Mouse (Mus musculus): ENCODE results near the gene Med13. TPM values are rescaled to one million over a fixed set of nuclear protein-coding genes. Genes with fewer than 3 reads are reported as not detected.

Gene Med13
- total RNA-seq (2021) = 10 to 100 TPM; 47.4 to 55.2 TPM
- long read RNA-seq, experiment 1 = 0 reads
- long read RNA-seq, experiment 2 = 0 reads

DNA sequence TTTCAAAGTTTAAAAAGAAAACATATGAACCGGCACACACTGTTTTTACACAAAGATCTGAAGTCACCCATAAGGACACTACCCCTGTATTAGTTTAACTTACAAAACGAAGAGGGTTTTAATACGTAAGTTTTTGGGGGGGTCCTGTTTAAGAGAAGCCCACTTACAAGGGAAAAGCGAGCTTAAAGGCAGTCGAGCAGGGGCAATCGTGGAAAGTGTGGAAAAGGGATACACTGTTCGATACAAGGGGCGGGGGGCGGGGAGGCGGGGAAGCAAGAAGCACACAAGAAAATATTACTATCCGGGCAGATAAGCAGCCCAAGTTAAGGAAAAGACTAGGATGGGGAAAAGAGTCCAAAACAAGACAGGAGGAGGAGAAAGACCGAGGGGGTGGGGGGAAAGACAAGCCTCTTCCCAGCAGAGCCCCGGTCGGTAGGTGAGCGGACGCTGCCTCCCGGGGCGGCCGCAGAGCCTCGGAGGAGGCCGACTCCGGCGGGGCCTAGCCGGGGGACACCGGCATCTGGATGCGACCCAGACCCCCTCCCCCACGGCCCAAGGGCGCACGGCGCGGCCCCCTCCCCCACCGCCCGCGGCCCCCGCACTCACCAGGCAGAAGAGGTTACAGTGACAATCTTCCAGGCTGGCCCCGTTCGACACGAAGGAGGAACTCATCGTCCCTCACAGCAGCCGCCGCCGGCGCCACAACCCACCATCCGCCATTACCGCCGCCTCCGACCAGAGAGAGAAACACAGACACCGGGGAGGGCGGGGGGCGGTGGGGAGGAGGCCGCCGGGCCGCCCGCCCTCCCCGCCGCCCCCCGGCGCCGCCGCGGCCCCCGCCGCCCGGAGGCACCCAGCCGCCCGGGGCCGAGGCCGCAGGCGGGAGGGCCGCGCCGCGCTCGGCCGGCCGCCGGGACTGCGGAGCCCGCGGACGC lies at the start of gene Med13:
TSS of gene Med13 (minus strand) at position 749 of the 935 bp plus-strand sequence.
- DNase-seq = peak; percentile 52 to 75

- no peak for DNase-seq
These were observed 47.2 kb upstream of the Med13 start for GRCm38 (mm10) chr11:86404590-86404989.

DNA sequence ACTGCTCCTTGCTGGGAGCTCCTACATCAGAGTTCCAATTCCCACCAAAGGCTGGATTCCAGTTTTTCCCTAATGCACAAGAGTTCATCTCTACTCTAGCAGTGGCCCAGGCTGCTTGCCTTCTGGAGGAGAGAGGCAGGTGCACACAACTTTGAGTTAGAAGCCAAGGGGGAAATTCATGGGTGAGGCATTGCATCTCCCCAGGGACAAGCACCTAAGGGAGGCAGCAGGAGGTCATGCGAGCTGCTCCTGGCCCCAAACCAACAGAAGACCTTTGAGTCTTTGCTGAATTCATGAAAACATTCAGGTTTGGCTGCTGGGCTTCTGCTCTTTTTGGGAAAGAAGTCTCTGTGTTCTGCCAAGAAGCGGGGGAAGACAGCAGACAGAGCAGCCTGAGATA lies 46.4 kb upstream of the Med13 start:
- DNase-seq = no peak

DNA sequence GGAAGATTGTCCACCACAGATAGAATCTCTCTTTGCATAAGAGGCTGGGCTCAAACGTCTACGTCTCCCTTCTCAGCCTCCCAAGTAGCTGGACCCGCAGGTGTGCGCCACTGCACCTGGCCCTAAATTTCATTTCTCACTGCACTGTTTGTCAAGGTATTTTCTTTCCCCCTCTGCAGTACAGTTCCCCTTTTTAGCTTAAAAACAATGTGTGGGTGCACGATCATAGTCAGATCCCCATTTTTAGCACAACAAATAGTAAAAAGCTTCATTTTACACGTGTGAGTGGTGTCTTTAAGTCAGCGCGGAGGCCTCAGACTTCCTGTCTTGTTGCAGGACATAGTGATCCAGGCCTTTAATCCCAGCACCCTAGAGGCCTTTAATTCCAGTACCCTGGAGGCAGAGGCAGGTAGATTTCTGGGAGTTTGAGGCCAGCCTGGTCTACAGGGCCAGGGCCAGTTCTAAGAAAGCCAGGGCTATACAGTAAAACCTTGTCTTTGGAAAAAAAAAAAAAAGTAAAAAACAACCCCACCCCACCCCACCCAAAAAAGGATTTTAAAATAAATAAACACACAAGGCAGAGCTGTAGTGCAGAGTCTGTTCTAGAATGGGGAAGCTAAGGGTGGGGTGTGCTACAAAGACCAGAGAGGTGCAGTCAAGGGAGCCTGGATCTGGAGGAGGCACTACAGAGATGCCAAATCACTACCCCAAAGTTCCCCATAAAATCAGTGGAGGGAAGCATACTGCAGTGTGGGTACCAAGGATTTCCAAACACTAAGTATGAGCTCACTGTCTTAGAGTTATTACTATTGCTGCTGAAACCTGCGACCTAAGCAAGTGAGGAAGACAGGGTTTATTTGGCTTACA lies 42.1 kb upstream of the Med13 start:
- DNase-seq = no peak

- DNase-seq = no peak
These were observed 39.7 kb upstream of the Med13 start for GRCm38 (mm10) chr11:86396950-86397594.

DNA sequence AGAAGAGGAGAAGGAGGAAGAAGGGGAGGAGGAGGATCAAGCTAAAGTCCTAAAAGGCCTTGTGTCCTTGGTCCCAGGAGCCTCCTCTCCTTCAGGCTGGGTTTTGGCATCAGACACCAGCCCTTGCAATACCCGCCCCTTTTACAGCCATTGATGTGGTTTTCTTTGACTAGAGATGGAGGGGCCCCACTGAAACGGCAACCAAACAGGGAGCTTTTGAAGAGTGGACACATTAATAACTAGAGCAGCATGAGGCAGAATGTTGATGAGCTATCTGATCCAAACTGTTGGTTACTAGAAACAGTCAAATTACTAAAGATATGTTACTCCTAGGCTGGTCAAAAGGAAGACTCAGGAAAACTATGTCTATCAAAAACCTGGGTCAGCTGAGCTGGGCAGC lies 39.1 kb upstream of the Med13 start:
- no peak for DNase-seq

- DNase-seq = peak; percentile 75 to 81
These were observed 38.2 kb upstream of the Med13 start for GRCm38 (mm10) chr11:86395513-86396125.

GRCm38 (mm10) chr11:86395100-86395499 lies 37.7 kb upstream of the Med13 start:
- DNase-seq = no peak

DNA sequence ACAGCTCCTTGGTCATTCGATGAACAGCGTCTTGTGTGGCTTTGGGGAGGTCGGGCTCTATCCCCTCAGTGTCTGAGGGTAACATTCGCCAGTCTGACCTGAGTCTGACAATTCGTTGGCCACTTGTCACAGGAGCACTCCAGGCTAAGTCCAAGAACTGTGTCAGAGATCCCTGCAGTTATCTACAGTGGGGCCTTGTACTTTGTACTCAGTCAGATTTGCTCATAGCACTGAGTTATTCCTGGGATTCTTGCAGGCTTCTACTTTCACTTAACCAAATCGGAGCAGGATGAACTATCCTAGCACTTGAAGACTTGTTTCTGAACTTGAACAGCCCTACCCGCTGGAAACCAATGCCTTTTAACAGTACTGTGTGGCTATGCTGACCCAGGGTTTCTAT lies 34.3 kb upstream of the Med13 start:
- no peak for DNase-seq

GRCm38 (mm10) chr11:86390308-86390707 lies 32.9 kb upstream of the Med13 start:
- DNase-seq = no peak

DNA sequence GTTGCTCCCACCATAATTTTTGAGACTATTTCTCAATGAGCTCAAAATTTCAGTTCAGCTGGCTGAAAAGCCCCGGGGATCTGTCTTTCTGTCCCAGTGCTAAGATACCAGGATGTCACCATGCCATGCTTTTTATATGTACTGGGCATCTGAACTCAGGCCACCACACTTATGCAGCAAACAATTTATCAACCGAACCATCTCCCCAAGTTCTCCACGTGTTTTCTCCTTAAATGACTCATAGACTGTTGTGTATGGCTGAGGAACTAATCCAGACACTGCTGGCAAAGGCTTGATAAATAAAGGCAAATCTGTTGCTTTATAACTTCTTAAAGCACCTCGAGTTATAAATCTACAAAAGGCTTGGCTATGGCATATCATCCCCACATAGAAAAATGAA lies 32.1 kb upstream of the Med13 start:
- DNase-seq = no peak

- no peak for DNase-seq
These were observed 31.5 kb upstream of the Med13 start for GRCm38 (mm10) chr11:86388821-86389480.

DNA sequence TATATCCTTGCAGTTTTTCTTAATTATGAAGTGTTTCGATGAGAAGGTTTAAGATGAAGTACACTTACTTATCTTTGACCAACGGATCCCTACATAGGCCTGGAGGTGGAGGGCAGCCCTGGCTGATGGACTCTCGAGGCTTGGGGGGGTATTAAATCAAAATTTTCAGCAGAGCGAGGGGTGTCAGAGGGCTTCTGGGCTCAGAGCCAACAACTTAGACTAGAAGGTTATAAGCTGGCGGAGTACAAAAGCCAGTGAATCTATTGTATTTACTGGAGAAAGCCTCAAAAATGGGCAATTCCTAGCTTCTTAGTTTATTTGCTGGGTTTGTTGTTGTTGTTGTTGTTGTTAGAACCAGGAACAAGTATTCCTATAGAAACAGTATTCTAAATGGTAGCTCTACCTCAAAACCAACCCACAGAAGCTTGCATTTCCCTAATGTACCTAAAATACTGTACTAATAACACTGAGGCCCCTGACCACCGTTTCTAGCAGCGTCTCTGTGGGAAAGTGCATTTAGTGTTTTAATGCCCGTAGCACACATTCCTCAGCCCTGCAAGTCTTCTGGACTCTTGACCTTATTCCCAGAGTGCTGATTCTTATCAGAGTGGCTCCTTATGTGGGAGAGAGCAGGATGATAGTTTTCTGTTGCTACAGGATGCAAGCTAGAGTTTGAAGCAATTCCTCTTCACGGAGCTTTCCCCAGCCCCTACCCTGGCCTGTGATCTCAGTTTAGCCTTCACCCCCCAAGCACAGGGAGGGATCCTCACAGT lies 29.9 kb upstream of the Med13 start:
- DNase-seq = no peak

GRCm38 (mm10) chr11:86386576-86386975 lies 29.2 kb upstream of the Med13 start:
- DNase-seq = no peak

DNA sequence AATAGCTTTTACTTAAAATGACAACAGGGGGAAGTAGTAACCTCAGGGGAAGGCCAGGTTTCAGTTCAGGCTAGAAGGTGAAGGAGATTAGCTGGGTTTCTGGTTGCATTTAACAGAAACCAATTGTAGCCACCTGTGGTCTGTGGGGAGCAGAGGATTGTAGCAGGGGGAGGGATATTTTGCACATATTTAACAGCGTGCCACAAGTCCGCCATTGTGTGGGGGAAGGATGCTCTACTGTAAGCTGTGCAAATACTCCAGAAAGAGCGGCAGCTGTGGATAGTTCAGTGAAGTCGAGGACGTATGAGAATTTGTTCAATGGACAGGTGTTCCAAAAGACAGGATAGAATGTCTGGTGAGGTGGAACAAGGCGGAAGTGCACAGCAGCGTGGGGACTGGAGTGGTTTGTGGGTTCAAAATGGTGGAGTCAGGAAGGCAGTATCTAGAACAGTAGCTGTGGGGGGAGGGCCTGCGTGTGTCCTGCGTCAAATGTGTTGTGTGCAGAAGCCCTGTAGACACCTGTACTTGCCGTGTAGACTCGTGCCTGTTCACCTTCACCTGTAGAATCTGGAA lies 28.4 kb upstream of the Med13 start:
- DNase-seq = no peak

- no peak for DNase-seq
These were observed 26.7 kb upstream of the Med13 start for GRCm38 (mm10) chr11:86384141-86384540.

- no peak for DNase-seq
These were observed 25.2 kb upstream of the Med13 start for GRCm38 (mm10) chr11:86382520-86383157.

- peak in 1 of 2 experiments; percentile 56 for DNase-seq
These were observed 24.2 kb upstream of the Med13 start for GRCm38 (mm10) chr11:86381478-86382091.

All from adrenal gland, postnatal 36 days (tissue).